Mouse (Mus musculus) embryonic facial prominence, embryonic 13.5 days (tissue): ENCODE measurements around the gene Gabrg3. TPM values are rescaled to one million over a fixed set of nuclear protein-coding genes. Genes with fewer than 3 reads are reported as not detected.

ENCODE experiments used
- ATAC-seq: fragments of 200-750 bp; cut with Nextera tagmentation; 2 replicates; pipeline ENCODE4 v1.8.0; 2017; ENCODE audit warnings: low read depth; ENCODE audit not compliant: insufficient number of reproducible peaks, insufficient read depth, low FRiP score, low TSS enrichment
- H3K27ac ChIP-seq: fragments of 300-500 bp; sonication (generic); 2 replicates; pipeline ENCODE4 v1.5.1; 2015; ENCODE audit warnings: moderate library complexity, mild to moderate bottlenecking, inconsistent platforms
- H3K27me3 ChIP-seq: fragments of 300-500 bp; sonication (generic); 2 replicates; pipeline ENCODE4 v1.6.1; 2015; ENCODE audit warnings: mild to moderate bottlenecking, inconsistent platforms
- H3K36me3 ChIP-seq: fragments of 300-500 bp; sonication (generic); 2 replicates; pipeline ENCODE4 v1.6.1; 2015; ENCODE audit warnings: mild to moderate bottlenecking, inconsistent platforms
- H3K4me1 ChIP-seq: fragments of 300-500 bp; sonication (generic); 2 replicates; pipeline ENCODE4 v1.6.1; 2015; ENCODE audit warnings: inconsistent platforms
- H3K4me2 ChIP-seq: fragments of 300-500 bp; sonication (generic); 2 replicates; pipeline ENCODE4 v1.6.1; 2015; ENCODE audit warnings: moderate library complexity, mild to moderate bottlenecking, inconsistent platforms
- H3K4me3 ChIP-seq: fragments of 300-500 bp; sonication (generic); 2 replicates; pipeline ENCODE4 v1.5.1; 2015; ENCODE audit warnings: mild to moderate bottlenecking, inconsistent platforms
- H3K9ac ChIP-seq: fragments of 300-500 bp; sonication (generic); 2 replicates; pipeline ENCODE4 v1.6.1; 2015; ENCODE audit warnings: mild to moderate bottlenecking, inconsistent platforms
- H3K9me3 ChIP-seq: fragments of 300-500 bp; sonication (generic); 2 replicates; pipeline ENCODE4 v1.6.1; 2016; ENCODE audit warnings: inconsistent platforms
- WGBS: fragments of 180-500 bp; shearing (Covaris S2); methylation state at CpG from one replicate; pipeline ENCODE4 v1.1.7; 2015; ENCODE audit warnings: mixed read lengths; 5-methylcytosine and 5-hydroxymethylcytosine counted together
- polyA plus RNA-seq: library from polyadenylated mRNA; unstranded; fragments of >200 nt; fragmentation: Nextera tagmentation; extraction: Ambion mirVana; gene quantifications from 2 replicates; pipeline ENCODE4 v1.2.1, GENCODE M21; 2015

The Gabrg3 gene
- polyA plus RNA-seq, 1 experiment from 2014 or later = 1.5 TPM

DNA sequence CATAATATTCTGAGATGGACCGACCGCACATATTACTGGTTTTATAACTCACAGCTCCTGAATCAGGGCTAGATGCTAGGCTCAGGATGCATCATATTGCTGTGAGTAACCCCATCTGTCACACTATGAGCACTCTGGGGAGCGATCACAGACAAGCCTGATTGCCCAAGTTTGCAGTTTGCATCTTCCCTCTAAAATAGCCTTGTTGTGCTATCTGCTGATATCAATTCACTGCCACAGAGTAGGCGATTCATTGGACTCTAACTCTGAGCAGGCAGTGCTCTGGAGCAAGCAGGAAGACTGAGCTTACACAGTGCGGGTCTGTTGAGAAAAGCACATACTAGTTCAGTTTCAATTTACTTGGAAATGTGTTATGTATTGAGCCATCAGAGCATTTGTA lies 543.4 kb downstream of the Gabrg3 start:
- Histone ChIP-seq H3K9ac (no peak overlapping the region), H3K9me3 (no peaks in the 10 kb centered on the region), H3K4me2 (no peak overlapping the region), H3K4me3 (no peak overlapping the region), H3K36me3 (no peaks in the 10 kb centered on the region), H3K27me3 (no peaks in the 10 kb centered on the region), H3K27ac (no peak overlapping the region), H3K4me1 (no peaks in the 10 kb centered on the region)
- ATAC-seq = no peak
- 89% methylated on average over 5 of the region's 5 CpGs for WGBS

DNA sequence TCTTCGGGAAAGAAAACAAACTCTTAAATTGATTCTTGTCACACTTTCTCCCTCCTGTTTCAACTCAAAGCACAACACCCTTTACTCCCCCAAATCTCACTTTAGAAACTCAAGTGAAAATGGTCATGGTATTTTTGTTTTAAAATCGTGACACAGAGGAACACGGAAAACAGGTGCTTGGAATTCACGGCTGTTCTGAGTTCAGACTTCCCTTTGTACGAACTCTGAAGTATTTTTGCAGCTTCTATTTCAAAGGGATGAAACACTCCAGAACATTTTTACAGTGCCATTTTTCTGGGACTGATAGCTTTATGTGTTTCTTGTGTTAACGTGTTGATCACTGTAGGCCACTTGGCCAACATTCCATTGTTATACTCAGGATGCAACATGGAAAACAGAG lies 561.5 kb downstream of the Gabrg3 start:
- WGBS = 74% methylated on average over 6 of the region's 6 CpGs
- H3K36me3 ChIP-seq = no peaks in the 10 kb centered on the region

DNA sequence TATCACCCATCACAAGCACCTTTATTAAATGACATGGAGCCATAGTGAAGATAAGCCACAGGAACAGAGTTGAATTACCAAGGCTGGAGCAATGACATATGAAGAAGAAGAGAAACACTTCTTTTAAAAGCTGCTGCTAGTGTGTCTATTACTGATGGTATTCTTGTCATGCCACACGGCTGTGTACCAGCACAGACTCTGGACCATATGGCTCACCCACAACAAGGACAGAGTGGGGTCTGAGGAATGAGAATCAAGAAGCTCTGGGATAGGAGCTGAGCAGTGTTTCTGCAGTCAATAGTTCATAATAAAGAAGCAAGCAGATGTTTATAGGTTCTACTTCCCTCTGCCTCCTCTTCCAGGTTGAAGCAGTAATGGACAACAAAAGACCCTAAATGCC lies 585.1 kb downstream of the Gabrg3 start:
- Histone ChIP-seq H3K36me3 (no peaks in the 10 kb centered on the region), H3K9me3 (no peaks in the 10 kb centered on the region), H3K4me3 (no peak overlapping the region), H3K27me3 (no peaks in the 10 kb centered on the region), H3K4me1 (no peaks in the 10 kb centered on the region), H3K27ac (no peak overlapping the region), H3K9ac (no peak overlapping the region), H3K4me2 (no peak overlapping the region)
- no peak for ATAC-seq
- WGBS = 74% methylated on average over 1 of the region's 1 CpGs

More for the DNA sequence above, 561.5 kb downstream of the Gabrg3 start:
- H3K4me2 ChIP-seq = no peak overlapping the region
- no peak overlapping the region for H3K27ac ChIP-seq
- no peak overlapping the region for H3K9ac ChIP-seq
- H3K27me3 ChIP-seq = no peaks in the 10 kb centered on the region
- no peaks in the 10 kb centered on the region for H3K9me3 ChIP-seq
- no peaks in the 10 kb centered on the region for H3K4me1 ChIP-seq
- no peak for ATAC-seq
- H3K4me3 ChIP-seq = no peak overlapping the region

DNA sequence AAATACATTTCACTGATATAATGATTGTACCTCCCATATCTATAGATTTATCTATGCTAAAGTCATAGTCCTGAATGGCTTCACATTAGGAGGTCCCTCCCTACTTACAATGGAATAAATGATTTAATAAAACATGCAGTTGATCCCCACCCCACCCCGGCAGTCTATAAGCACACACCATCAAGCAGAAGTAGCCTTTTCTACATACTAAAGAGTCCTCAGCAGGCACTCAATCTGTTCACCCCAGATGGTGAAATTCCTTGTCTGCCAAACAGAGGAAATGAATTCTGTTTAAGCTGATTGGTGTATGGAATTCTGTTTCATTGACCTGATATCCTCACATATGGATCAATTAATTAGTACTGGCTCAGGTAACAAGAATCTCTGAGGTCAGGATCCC lies 607.9 kb downstream of the Gabrg3 start:
- no peak for ATAC-seq
- Histone ChIP-seq H3K4me2 (no peak overlapping the region), H3K27ac (no peak overlapping the region), H3K9ac (no peak overlapping the region), H3K36me3 (no peaks in the 10 kb centered on the region), H3K27me3 (no peaks in the 10 kb centered on the region), H3K4me1 (no peaks in the 10 kb centered on the region), H3K4me3 (no peak overlapping the region), H3K9me3 (no peaks in the 10 kb centered on the region)
- WGBS = 93% methylated on average over 1 of the region's 1 CpGs

DNA sequence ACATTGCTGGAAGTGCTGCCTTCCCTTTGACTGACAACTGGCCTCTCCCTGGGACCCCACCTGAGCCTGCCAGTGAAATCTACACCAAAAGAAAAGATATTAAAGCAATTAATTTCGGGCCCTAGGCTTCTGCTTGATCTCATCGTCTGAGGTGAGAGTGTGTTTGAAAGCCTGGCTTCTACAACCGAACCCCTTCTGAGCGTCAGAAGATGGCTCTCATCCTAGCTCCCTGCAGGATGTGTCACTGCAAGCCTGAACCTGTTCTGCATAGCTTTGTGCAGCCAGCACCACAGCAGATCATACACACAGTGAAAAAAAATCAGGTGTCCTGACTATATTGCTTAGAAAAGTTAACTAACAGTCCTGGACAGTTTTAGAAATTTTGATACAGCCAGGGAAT lies 618.8 kb downstream of the Gabrg3 start:
- Histone ChIP-seq H3K4me2 (no peak overlapping the region), H3K27ac (no peak overlapping the region), H3K27me3 (no peaks in the 10 kb centered on the region), H3K4me1 (no peaks in the 10 kb centered on the region), H3K9ac (no peak overlapping the region), H3K4me3 (no peak overlapping the region), H3K9me3 (no peaks in the 10 kb centered on the region), H3K36me3 (no peaks in the 10 kb centered on the region)
- no peak for ATAC-seq
- WGBS = 61% methylated on average over 4 of the region's 4 CpGs

DNA sequence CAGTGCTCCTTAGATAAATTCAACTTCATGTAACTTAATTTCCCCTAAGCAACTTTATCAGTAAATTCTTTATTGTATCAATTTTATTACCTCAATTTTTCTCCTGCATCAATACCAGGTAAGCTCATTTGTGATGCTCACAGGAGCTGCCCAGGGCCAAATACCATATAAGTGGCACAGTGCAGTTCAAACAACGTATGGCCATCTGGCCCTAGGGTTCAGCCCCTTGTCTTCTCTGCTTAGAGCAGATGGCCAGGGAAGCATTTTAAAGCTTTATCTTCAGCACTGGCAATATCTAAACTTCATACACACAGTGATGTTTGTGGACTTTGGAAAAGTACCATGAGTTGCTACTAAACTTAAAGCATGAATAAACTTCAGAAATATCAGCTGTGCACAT lies 619.2 kb downstream of the Gabrg3 start:
- Histone ChIP-seq H3K4me3 (no peak overlapping the region), H3K9ac (no peak overlapping the region), H3K36me3 (no peaks in the 10 kb centered on the region), H3K9me3 (no peaks in the 10 kb centered on the region), H3K27ac (no peak overlapping the region), H3K4me2 (no peak overlapping the region), H3K4me1 (no peaks in the 10 kb centered on the region), H3K27me3 (no peaks in the 10 kb centered on the region)
- WGBS = 67% methylated on average over 1 of the region's 1 CpGs
- ATAC-seq = no peak

DNA sequence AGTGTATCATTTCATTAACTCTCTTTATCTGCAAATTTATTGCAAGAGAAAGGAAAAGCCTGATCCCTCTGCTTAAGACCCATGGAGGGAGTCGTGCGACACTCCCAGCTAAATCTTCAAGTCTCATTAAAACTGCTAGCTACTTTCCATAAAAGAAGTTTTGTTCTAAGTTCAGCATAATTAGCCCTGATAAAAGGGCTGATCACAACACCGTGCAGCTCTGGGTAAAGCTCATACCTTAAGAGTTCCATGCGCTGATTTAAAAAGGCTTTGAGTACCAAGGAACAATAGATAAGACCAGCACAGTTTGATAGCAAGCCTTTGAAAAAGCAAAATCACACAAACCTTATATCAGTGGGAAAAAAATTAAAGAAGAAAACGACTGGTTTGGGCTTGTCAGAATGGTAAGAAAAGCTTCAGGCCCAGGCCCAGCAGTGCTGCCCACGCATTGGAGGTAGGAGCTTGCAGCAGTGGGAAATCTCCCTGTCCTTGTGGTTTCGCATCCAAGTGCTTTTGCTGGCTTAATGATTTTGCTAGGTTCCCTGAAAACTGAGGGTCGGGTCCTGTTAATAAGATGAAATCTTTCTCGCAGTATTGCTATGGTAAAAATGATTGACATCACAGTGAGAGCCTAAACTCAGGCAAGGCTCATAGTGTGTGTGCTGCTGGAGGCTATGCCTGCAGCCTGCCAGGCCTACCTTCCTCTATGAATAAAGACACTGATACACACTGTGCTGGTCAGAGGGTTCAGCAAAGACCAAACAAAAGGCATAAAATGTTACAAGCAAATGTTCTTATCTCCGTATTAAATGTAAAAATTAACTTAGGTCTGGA lies 621.2 kb downstream of the Gabrg3 start:
- no peak overlapping the region for H3K4me3 ChIP-seq
- H3K4me2 ChIP-seq = no peak overlapping the region
- no peak for ATAC-seq
- no peaks in the 10 kb centered on the region for H3K27me3 ChIP-seq
- no peak overlapping the region for H3K9ac ChIP-seq
- no peaks in the 10 kb centered on the region for H3K9me3 ChIP-seq
- H3K4me1 ChIP-seq = no peaks in the 10 kb centered on the region
- H3K36me3 ChIP-seq = no peaks in the 10 kb centered on the region
- no peak overlapping the region for H3K27ac ChIP-seq
- WGBS = 59% methylated on average over 10 of the region's 10 CpGs

DNA sequence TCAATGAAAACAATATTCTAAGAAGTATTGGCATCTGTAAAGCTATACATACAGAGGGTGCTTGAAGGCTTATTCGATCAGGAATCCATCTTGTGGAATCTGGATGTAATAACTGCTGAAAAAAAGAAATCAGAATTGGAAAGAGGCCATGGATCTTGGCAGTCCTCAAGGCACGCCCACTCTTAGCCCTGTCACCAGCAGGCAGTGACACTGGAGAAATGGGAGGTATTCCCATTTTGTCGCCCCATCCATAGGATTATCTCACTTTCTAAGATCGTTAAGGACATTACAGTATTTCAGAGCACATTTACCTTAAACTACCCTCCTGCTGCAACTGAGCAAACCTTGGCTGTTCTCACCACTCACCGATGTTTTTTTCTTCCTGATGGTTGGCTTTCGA lies 657.8 kb downstream of the Gabrg3 start:
- no peak overlapping the region for H3K4me2 ChIP-seq
- no peaks in the 10 kb centered on the region for H3K9me3 ChIP-seq
- no peaks in the 10 kb centered on the region for H3K36me3 ChIP-seq
- WGBS = 86% methylated on average over 6 of the region's 6 CpGs
- no peaks in the 10 kb centered on the region for H3K27me3 ChIP-seq
- H3K27ac ChIP-seq = no peak overlapping the region
- no peak overlapping the region for H3K9ac ChIP-seq
- ATAC-seq = no peak
- no peaks in the 10 kb centered on the region for H3K4me1 ChIP-seq
- no peak overlapping the region for H3K4me3 ChIP-seq

Other genes starting within 250 kb of the Gabrg3 start
- gene Gabrb3, start 32.5 kb upstream of the Gabrg3 start, polyA plus RNA-seq = 1.1 and 2.3 TPM in 2 replicates
- gene Gabra5, start 122.9 kb upstream of the Gabrg3 start, polyA plus RNA-seq = 0.41 and 0.85 TPM in 2 replicates